Mouse (Mus musculus) brain, embryonic 18.5 days (tissue): ENCODE results near the gene Slc38a10.

Source experiments
- DNase-seq: peaks from one replicate; pipeline ENCODE4 v3.0.0-alpha.2; 2012; ENCODE audit warnings: low read depth, low spot score

Gene Slc38a10

GRCm38 (mm10) chr11:120060634-120061033, 90.5 kb downstream of the Slc38a10 start:
- no peak for DNase-seq

DNA sequence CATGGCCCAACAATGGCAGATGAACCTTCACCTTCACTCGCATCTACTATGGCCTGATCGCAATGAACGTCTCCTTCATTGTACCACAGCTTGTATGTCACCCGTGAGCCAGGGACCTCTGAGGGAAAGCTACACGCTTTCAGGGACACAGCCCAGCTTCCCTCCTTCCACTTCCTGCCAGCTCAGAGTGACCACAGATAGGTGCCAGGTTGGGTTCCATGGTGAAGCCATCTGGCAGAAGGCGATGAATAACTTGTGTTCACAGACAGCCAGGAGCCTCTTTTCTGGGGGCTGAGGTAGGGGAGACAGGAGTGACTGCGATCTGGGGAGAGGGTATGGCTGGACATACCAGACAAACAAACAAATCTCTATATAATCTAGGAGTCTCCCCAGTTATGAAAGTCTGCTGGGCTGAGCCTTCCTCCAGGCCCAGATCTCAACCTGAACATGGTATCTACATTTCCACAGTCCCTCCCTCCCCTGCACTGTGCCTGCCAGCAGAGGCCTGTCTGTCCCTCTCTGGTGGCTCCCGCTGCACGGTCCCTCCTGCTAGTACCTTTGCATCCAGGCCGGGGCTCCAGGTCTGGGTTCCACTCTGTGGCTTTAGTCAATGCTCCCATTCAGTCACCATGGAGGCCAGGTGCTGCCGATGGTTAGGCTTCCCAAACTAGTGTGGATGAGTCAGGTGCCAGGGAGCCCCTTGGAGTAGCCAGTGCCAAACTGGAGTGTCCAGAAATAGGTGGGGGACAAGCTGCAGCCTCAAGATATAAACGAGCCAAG, 95.0 kb downstream of the Slc38a10 start:
- DNase-seq: no peak
